In the genomic region with DNA sequence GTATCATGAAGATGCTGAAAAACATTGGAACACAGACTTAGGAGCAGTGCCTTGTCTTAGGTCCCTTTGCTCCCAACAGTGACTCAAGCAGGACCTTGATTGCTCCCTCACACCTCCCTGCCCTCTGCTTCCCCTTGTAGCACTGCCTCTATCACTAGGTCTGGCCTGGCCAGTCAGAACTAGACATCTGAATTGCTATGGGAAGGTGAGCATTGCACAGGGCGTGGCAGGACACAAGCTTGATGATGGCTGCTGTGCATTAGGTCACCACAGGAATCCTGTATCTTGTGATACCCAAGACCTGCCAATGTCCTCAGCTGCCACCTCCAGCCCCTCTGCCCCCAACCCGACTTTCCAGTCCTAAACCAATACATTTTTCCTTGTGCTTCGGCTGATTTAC, we compare ENCODE assay signal across 26 mouse cellular contexts. TPM values are rescaled to one million over a fixed set of nuclear protein-coding genes. Genes with fewer than 3 reads are reported as not detected.
DNase-seq lines count a peak whose midpoint lies in the region; ATAC-seq lines count a peak whose summit lies in the region.
"Had no signal": no experiment of that assay in that cellular context is flagged by ENCODE, and none has a peak within 500 bp of the region (broad histone marks: within the 10 kb centered on the region; RNA-seq: fewer than 3 reads in every experiment).

No protein-coding gene starts in this region.

- intact Hi-C loops in heart, postnatal 10 days (cut with DNase I) = loop anchor here (5.0 kb wide), 1 partner anchor 95 kb away; no protein-coding TSS in a partner anchor

- no peaks in the 10 kb centered on the region for H3K9me3 ChIP-seq in forebrain, embryonic 11.5 days (ENCODE audit: control insufficient read depth, low read length)
- H3K9me3 ChIP-seq in forebrain, embryonic 10.5 days = no peaks in the 10 kb centered on the region
- no peaks in the 10 kb centered on the region for H3K9me3 ChIP-seq in intestine, embryonic 15.5 days
- H3K9me3 ChIP-seq: forebrain, embryonic 12.5 days; forebrain, embryonic 15.5 days; G1E; hindbrain, embryonic 10.5 days; hindbrain, embryonic 13.5 days had no signal

- ATAC-seq in forebrain, embryonic 11.5 days (replicated peaks; ENCODE audit: low FRiP score) = no peak
- ATAC-seq in intestine, embryonic 15.5 days = peak; percentile 37; the same call in 1 of the 2 replicates
- ATAC-seq: forebrain, embryonic 15.5 days; hindbrain, embryonic 16.5 days; Patski had no signal

- H3K27ac ChIP-seq in forebrain, embryonic 11.5 days (ENCODE audit: low read depth, low read length) = no peak overlapping the region
- H3K27ac ChIP-seq in forebrain, embryonic 10.5 days = no peak overlapping the region
- no peak overlapping the region for H3K27ac ChIP-seq in intestine, embryonic 15.5 days
- H3K27ac ChIP-seq: forebrain, embryonic 12.5 days; forebrain, embryonic 15.5 days; heart, adult 2 months; hindbrain, embryonic 10.5 days; hindbrain, embryonic 13.5 days had no signal

- peak; percentile 4 for DNase-seq in forebrain, embryonic 11.5 days (ENCODE audit: low spot score)
- DNase-seq in forebrain, embryonic 10.5 days (ENCODE audit: extremely low spot score, low spot score) = no peak
- DNase-seq in large intestine, adult 2 months (ENCODE audit: low read depth, low spot score) = peak; percentile 16
- no peak for DNase-seq in heart, postnatal 10 days
- DNase-seq in urinary bladder, adult 2 months (ENCODE audit: low spot score) = no peak
- DNase-seq: adrenal gland, adult 2 months; adrenal gland, postnatal 14 days; cerebellum, adult 11-12 months; cerebellum, adult 8-10 months; cerebellum, postnatal 36 days; embryo, embryonic 11 days; gastrocnemius, postnatal 10 days; gastrocnemius, postnatal 36 days; heart, adult 2 months; heart, postnatal 36 days; kidney, adult 11 months had no signal

- no peaks in the 10 kb centered on the region for H3K4me1 ChIP-seq in forebrain, embryonic 11.5 days (replicated peaks; ENCODE audit: control insufficient read depth, insufficient read depth, low read length)
- 0 out of 2 replicates have a peak, but pooled peaks cover 3% of the 10 kb centered on the region for H3K4me1 ChIP-seq in forebrain, embryonic 10.5 days
- no peaks in the 10 kb centered on the region for H3K4me1 ChIP-seq in intestine, embryonic 15.5 days (replicated peaks)
- H3K4me1 ChIP-seq: forebrain, embryonic 12.5 days; forebrain, embryonic 15.5 days; hindbrain, embryonic 10.5 days; hindbrain, embryonic 13.5 days had no signal

- WGBS in forebrain, embryonic 11.5 days = 94% methylated on average over 3 of the region's 3 CpGs
- 94% methylated on average over 3 of the region's 3 CpGs for WGBS in forebrain, embryonic 10.5 days
- 79% methylated on average over 3 of the region's 3 CpGs for WGBS in intestine, embryonic 15.5 days
- WGBS in large intestine, adult 2 months = 91% methylated on average over 3 of the region's 3 CpGs

- no peaks in the 10 kb centered on the region for H3K27me3 ChIP-seq in forebrain, embryonic 11.5 days (ENCODE audit: control insufficient read depth, insufficient read depth, low read length)
- no peaks in the 10 kb centered on the region for H3K27me3 ChIP-seq in forebrain, embryonic 10.5 days (ENCODE audit: poor library complexity, severe bottlenecking)
- H3K27me3 ChIP-seq in intestine, embryonic 15.5 days (replicated peaks) = no peaks in the 10 kb centered on the region
- H3K27me3 ChIP-seq: forebrain, embryonic 12.5 days; forebrain, embryonic 15.5 days; hindbrain, embryonic 13.5 days; Patski had no signal

- no peak overlapping the region for H3K9ac ChIP-seq in forebrain, embryonic 11.5 days (ENCODE audit: low read length)
- no peak overlapping the region for H3K9ac ChIP-seq in intestine, embryonic 15.5 days
- H3K9ac ChIP-seq: forebrain, embryonic 12.5 days; forebrain, embryonic 15.5 days; hindbrain, embryonic 13.5 days had no signal

- no peak overlapping the region for H3K4me3 ChIP-seq in forebrain, embryonic 11.5 days (ENCODE audit: low read depth, low read length)
- no peak overlapping the region for H3K4me3 ChIP-seq in forebrain, embryonic 10.5 days
- H3K4me3 ChIP-seq in intestine, embryonic 15.5 days (replicated peaks) = no peak overlapping the region
- H3K4me3 ChIP-seq: forebrain, embryonic 12.5 days; forebrain, embryonic 15.5 days; heart, adult 2 months; hindbrain, embryonic 10.5 days; hindbrain, embryonic 13.5 days had no signal

- H3K4me2 ChIP-seq in forebrain, embryonic 11.5 days (ENCODE audit: low read depth, low read length, severe bottlenecking) = no peak overlapping the region
- no peak overlapping the region for H3K4me2 ChIP-seq in intestine, embryonic 15.5 days (replicated peaks)
- H3K4me2 ChIP-seq: forebrain, embryonic 12.5 days; forebrain, embryonic 15.5 days; heart, embryonic 11.5 days; hindbrain, embryonic 13.5 days had no signal

- H3K36me3 ChIP-seq in forebrain, embryonic 11.5 days (ENCODE audit: control insufficient read depth, insufficient read depth, low read length) = peaks cover 15% of the 10 kb centered on the region
- H3K36me3 ChIP-seq in forebrain, embryonic 10.5 days (replicated peaks) = peaks cover 76% of the 10 kb centered on the region
- H3K36me3 ChIP-seq in intestine, embryonic 15.5 days = peaks cover 25% of the 10 kb centered on the region

RNA-seq across cellular contexts. Expression of gene Maml1, which starts 25.1 kb away (rescaled TPM):
- polyA plus RNA-seq in forebrain, embryonic 11.5 days (2014; fragmentation: Nextera tagmentation; extraction: Ambion mirVana) = 10.0 and 11.9 TPM in 2 replicates
- 5.4 and 5.8 TPM in 2 replicates for polyA plus RNA-seq in forebrain, embryonic 10.5 days (2016; fragmentation: Nextera tagmentation; extraction: Ambion mirVana)
- polyA plus RNA-seq in intestine, embryonic 15.5 days (2015; fragmentation: Nextera tagmentation; extraction: Ambion mirVana) = 4.1 and 4.3 TPM in 2 replicates
- polyA plus RNA-seq in large intestine, adult 2 months (2012; rRNA removed) = 7.1 and 9.3 TPM in 2 replicates
- 10 to 100 TPM; 19.2 to 20.3 TPM for total RNA-seq in heart, postnatal 10 days (2021)
- polyA plus RNA-seq in urinary bladder, adult 2 months (2012; rRNA removed) = 12.2 and 15.2 TPM in 2 replicates

RNA-seq across cellular contexts. Expression of gene Ltc4s, which starts 28.6 kb away (rescaled TPM):
- 0.51 and 0.81 TPM in 2 replicates for polyA plus RNA-seq in forebrain, embryonic 11.5 days (2014; fragmentation: Nextera tagmentation; extraction: Ambion mirVana)
- polyA plus RNA-seq in forebrain, embryonic 10.5 days (2016; fragmentation: Nextera tagmentation; extraction: Ambion mirVana) = 0.79 and 1.1 TPM in 2 replicates
- polyA plus RNA-seq in intestine, embryonic 15.5 days (2015; fragmentation: Nextera tagmentation; extraction: Ambion mirVana) = 3.9 and 4.2 TPM in 2 replicates
- 25.7 and 36.3 TPM in 2 replicates for polyA plus RNA-seq in large intestine, adult 2 months (2012; rRNA removed)
- 1 to 10 TPM; 5.0 to 5.9 TPM for total RNA-seq in heart, postnatal 10 days (2021)
- 16.8 and 36.1 TPM in 2 replicates for polyA plus RNA-seq in urinary bladder, adult 2 months (2012; rRNA removed)
- total RNA-seq: G1E; granulocyte monocyte progenitor cell, adult 5-6 weeks had no signal
- polyA plus RNA-seq: G1E, Patski had no signal

RNA-seq across cellular contexts. Expression of gene Mgat4b, which starts 56.3 kb away (rescaled TPM):
- polyA plus RNA-seq in forebrain, embryonic 11.5 days (2014; fragmentation: Nextera tagmentation; extraction: Ambion mirVana) = 24.2 and 30.9 TPM in 2 replicates
- polyA plus RNA-seq in forebrain, embryonic 10.5 days (2016; fragmentation: Nextera tagmentation; extraction: Ambion mirVana) = 10.8 and 13.2 TPM in 2 replicates
- polyA plus RNA-seq in intestine, embryonic 15.5 days (2015; fragmentation: Nextera tagmentation; extraction: Ambion mirVana) = 29.5 and 31.5 TPM in 2 replicates
- polyA plus RNA-seq in large intestine, adult 2 months (2012; rRNA removed) = 101 and 123 TPM in 2 replicates
- 100 to 1,000 TPM; 122 to 127 TPM for total RNA-seq in heart, postnatal 10 days (2021)
- 47.4 and 54.3 TPM in 2 replicates for polyA plus RNA-seq in urinary bladder, adult 2 months (2012; rRNA removed)

RNA-seq across cellular contexts. Expression of gene Sqstm1, which starts 56.4 kb away (rescaled TPM):
- 148 and 164 TPM in 2 replicates for polyA plus RNA-seq in forebrain, embryonic 11.5 days (2014; fragmentation: Nextera tagmentation; extraction: Ambion mirVana)
- polyA plus RNA-seq in forebrain, embryonic 10.5 days (2016; fragmentation: Nextera tagmentation; extraction: Ambion mirVana) = 117 and 122 TPM in 2 replicates
- 189 and 205 TPM in 2 replicates for polyA plus RNA-seq in intestine, embryonic 15.5 days (2015; fragmentation: Nextera tagmentation; extraction: Ambion mirVana)
- 111 and 113 TPM in 2 replicates for polyA plus RNA-seq in large intestine, adult 2 months (2012; rRNA removed)
- total RNA-seq in heart, postnatal 10 days (2021) = 100 to 1,000 TPM; 239 to 247 TPM
- 317 and 373 TPM in 2 replicates for polyA plus RNA-seq in urinary bladder, adult 2 months (2012; rRNA removed)

RNA-seq across cellular contexts. Expression of gene Canx, which starts 58.5 kb away (rescaled TPM):
- 235 and 248 TPM in 2 replicates for polyA plus RNA-seq in forebrain, embryonic 11.5 days (2014; fragmentation: Nextera tagmentation; extraction: Ambion mirVana)
- 334 and 352 TPM in 2 replicates for polyA plus RNA-seq in forebrain, embryonic 10.5 days (2016; fragmentation: Nextera tagmentation; extraction: Ambion mirVana)
- 358 and 379 TPM in 2 replicates for polyA plus RNA-seq in intestine, embryonic 15.5 days (2015; fragmentation: Nextera tagmentation; extraction: Ambion mirVana)
- 105 and 112 TPM in 2 replicates for polyA plus RNA-seq in large intestine, adult 2 months (2012; rRNA removed)
- total RNA-seq in heart, postnatal 10 days (2021) = 100 to 1,000 TPM; 270 to 302 TPM
- 177 and 247 TPM in 2 replicates for polyA plus RNA-seq in urinary bladder, adult 2 months (2012; rRNA removed)

Comparison
In these comparisons a context has a peak if more than half of its experiments do, and no peak if none do; other contexts are left out.
1. DNase-seq: peak in forebrain, embryonic 11.5 days (single experiment) and large intestine, adult 2 months (single experiment); none in forebrain, embryonic 10.5 days (single experiment), heart, postnatal 10 days (0 of 2) and urinary bladder, adult 2 months (single experiment).